Mouse (Mus musculus) forelimb bud, embryonic 11.5 days (tissue): ENCODE measurements around the gene Ugt1a7c.
"Not testable (repeated sequence)": the region's sequence is repeated elsewhere in the genome, so short reads cannot be mapped to it uniquely, and the experiment has no call there.

Experiments
- DNase-seq: peaks from one replicate; pipeline ENCODE4 v3.0.0-alpha.2; 2012; ENCODE audit warnings: low read depth, low spot score

Ugt1a7c gene

DNA sequence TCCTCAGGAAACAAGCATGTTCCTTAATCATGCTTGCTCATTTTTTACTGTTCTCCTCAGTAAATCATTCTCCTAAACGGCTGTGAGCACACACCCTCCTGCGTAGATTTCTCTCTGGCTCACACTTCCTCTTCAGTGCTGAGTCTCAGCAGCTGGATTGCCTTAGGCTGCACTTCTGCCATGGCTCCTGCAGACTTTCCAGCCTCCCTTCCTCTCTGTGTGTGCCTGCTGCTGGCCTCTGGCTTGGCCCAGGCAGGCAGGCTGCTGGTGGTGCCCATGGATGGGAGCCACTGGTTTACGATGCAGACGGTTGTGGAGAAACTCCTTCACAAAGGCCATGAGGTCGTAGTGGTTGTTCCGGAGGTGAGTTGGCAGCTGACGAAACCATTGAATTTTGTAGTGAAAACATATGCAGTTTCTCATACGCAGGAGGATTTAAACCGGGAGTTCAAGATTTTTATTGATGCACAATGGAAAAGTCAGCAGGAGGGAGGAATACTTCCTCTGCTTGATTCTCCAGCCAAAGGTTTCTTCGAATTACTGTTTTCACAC is at the start of gene Ugt1a7c:
Gene Ugt1a7c (plus strand): TSS at position 122 of the 552 bp plus-strand sequence.
- peak; percentile 25 for DNase-seq

GRCm38 (mm10) chr1:88047408-88047807 is 47.5 kb upstream of the Ugt1a7c start:
- DNase-seq: not testable (repeated sequence)

DNA sequence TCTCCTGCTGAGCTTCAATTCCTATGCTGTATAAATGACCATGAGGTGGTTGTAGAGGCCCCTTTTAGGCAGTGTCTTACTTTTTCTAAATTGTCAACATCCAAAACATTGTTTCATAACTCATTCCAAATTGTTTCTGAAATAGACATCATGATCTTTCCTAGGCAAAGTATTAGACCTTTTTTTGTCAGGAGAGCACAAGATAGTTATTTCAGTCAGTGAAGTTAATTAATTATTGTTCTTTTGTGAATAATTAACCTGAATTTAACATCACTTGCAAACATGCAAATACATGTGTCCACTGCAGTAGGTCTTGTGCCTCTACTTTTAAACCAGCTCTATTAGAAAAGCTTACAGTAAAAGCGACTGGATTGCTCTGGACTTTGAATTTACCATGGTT is 39.8 kb upstream of the Ugt1a7c start, which contains the start of gene Ugt1a10:
Gene Ugt1a10 (plus strand): TSS at position 301 of the 400 bp plus-strand sequence.
- DNase-seq: no peak

DNA sequence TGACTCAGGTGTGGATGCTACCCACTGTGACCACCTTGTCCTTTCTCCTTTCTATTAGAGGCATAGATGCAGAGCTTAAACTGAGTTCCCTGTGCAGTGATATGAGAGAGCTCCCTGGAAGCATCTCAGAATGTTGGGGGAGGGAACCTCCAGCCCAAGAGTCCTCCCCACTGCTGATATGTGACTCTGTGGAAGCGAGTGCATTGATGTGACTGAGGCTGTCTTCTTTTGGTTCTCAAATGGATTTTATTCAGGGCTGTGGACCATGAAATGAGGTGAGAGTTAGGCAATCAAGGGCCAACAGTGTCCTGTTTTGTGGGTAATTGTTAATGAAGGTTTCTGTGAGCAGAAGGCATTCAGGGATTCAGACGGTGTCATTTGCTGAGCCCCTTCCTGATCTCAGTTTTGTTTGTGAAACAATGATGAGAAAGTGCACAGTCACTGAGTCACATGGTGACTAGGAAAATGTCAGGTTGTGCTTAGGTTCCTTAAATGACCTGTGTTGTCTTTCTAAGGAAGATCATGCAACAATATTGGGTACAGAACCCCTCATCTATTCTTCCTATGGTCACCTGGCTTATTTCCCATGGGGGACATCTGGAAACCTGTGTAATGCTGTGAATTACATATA is 28.3 kb upstream of the Ugt1a7c start:
- not testable (repeated sequence) for DNase-seq

- no peak for DNase-seq
Observed at GRCm38 (mm10) chr1:88070495-88070894, 24.4 kb upstream of the Ugt1a7c start, which contains the start of gene Ugt1a9. Ugt1a9 (plus strand) TSS chr1:88070800.

DNA sequence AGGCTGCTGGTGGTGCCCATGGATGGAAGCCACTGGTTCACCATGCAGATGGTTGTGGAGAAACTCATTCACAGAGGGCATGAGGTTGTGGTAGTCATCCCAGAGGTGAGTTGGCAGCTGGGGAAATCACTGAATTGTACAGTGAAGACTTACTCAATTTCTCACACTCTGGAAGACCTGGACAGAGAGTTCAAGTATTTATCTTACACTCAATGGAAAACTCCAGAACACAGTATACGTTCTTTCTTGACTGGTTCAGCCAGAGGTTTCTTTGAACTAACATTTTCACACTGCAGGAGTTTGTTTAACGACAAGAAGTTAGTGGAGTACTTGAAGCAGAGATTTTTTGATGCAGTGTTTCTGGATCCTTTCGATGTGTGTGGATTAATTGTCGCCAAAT is 24.0 kb upstream of the Ugt1a7c start:
- no peak for DNase-seq

DNA sequence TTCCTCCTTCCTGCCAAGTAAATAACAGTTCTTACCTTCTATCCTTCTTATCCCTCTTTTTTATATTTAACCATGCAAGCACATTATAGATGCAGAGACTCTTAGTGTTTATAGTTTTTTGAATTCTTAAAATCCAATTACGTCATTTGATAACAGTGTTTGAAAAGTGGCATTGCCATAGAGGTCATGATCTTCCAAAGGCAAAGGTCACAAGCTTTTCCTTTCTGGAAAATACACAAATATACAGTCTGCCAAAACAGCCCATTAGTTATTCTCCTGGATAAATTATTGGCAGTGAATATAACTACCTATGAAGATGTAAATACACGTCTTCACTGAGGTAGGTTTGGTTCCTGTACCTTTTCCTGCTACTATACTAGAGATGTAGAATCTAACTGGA is 20.4 kb upstream of the Ugt1a7c start:
- DNase-seq: no peak

DNA sequence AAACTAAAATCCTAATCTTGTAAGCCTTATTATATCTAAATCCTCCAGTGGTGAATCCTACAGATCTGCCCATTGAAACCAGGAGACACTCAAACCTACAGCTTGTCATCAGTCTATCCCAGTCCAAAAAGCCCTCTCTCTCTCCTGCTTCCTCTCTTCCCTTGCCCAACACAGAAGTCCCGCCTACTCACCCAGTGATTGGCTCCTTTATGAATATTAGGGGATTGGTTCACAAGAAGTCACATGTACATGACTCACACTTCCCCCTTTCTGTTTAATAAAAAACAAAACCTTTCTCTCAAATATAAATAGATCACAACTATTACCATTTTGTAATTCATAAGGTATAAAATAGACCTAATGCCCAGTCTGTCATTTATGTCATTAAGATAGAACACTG is 17.7 kb upstream of the Ugt1a7c start:
- no peak for DNase-seq

- DNase-seq: no peak
Observed at GRCm38 (mm10) chr1:88081670-88082069, 13.2 kb upstream of the Ugt1a7c start.

- no peak for DNase-seq
Observed at GRCm38 (mm10) chr1:88086125-88086524, 8.7 kb upstream of the Ugt1a7c start.

GRCm38 (mm10) chr1:88087513-88087912 is 7.3 kb upstream of the Ugt1a7c start, which contains the start of gene Ugt1a8:
Ugt1a8 (plus strand) TSS chr1:88087813.
- DNase-seq: no peak

- DNase-seq: no peak
Observed at GRCm38 (mm10) chr1:88092341-88092740, 2.5 kb upstream of the Ugt1a7c start.

GRCm38 (mm10) chr1:88094270-88094676 is 589 bp upstream of the Ugt1a7c start:
- DNase-seq: not testable (repeated sequence)

GRCm38 (mm10) chr1:88098546-88098945 is 3.7 kb downstream of the Ugt1a7c start:
- not testable (repeated sequence) for DNase-seq

DNA sequence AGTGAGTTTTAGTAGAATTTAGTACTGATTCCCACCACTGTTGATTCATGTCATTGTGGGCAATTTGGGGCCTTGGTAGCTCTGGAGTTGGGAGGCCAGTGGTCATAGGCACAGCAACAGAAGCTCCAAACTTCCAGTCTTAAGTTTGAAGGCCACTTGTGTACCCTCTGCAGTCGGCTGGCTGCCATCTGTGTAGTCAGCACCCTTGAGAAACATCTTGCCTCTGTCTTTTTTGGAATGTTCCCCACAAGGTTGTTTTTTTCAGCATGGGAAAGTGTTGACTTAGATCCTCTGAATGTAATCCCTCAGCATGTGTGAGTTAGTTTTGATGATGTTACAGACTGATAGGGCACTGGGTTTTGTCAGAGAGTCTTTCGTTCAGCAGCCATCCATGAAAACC is 4.8 kb downstream of the Ugt1a7c start:
- DNase-seq: not testable (repeated sequence)

DNA sequence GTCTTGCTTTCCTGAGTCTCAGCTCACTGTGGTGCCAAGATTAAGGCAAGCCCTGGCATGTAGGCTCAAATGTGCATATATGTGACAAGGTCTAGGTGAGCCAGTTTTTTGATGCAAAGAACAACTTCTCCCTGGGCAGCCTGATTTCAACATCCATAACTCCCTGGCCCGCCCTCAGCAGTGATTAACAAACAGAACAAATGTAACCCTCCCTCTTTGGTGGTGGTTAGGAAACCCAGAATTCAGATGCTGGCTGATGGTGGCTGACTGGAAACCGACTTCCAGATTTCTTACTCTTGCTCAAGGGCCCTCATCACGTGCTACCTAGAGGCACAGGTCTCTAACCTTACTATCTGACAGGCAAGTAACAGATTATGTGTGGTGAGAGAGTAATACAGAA is 8.2 kb downstream of the Ugt1a7c start, which contains the start of gene Ugt1a6b:
Gene Ugt1a6b (plus strand): TSS at position 234 of the 400 bp plus-strand sequence.
- DNase-seq: not testable (repeated sequence)

DNA sequence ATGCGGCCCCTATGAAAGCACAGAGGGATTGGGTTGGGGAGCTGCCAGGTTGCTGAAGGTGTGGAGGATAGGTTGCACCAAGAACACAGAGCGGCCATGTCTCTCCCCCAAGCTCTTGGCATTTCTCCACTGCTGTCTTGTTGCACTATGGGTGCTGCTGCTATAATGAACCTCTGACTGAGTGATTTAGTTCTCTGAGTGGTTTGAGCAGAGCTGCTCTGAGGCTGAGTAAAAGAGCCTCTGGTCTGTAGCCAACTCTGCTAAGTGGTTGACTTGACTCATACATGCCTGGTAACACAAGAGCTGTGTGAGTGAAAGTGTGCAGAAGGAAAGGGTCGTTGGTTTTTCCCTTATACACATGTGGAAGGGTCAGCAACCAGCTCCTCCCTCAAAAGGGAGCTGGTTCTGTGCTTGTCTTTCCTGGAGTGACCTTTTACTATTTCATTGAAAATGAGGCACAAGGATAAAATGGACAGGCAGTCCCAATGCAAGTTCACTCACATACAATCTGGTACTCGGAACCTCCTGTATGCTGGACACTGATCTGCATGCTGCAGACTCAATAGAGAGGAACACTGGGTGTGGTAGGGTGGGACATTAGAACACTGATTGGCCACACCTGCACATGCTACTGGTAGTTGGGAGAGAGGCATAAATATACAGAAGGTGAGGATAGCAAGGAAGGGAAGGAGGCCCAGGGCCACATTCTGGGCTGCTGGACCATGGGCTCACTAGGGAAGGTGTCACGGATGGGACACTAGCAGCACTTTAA is 9.0 kb downstream of the Ugt1a7c start:
- not testable (repeated sequence) for DNase-seq

DNA sequence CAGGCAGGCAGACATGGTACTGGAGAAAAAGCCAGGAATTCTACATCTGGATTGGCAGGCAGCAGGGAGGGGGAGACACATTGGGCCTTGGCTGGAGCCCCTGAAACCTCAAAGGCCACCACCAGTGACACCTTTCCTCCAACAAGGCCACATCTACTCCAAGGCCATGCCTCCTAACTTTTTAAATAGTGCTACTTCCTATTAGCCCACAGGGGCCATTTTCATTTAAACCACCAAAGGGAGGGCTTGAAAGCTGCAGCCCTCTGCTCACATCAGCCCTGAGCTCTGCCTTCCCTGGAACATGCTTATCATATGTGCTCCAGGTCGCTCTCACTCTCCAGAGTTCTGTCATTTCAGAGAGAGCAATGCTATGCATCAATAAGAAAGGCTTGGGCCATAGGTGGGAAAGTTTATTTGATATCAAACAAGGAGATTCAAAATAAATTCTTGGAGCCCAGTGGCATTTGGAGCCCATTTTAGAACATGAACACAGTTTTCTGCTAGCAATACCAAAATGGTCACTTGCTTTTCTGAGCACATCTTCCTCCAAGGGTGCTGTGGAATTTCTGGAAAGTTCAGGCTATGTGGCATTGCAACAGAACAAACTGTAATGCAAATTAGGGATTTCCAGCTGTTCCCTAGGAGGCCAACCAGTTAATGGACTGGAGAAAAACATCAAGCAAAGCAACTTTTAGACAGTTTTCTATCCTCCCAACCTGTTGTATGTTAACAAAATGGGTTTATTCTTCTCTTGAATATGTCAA is 10.0 kb downstream of the Ugt1a7c start:
- no peak for DNase-seq

- DNase-seq: no peak
Observed at GRCm38 (mm10) chr1:88105656-88106055, 10.8 kb downstream of the Ugt1a7c start.

DNA sequence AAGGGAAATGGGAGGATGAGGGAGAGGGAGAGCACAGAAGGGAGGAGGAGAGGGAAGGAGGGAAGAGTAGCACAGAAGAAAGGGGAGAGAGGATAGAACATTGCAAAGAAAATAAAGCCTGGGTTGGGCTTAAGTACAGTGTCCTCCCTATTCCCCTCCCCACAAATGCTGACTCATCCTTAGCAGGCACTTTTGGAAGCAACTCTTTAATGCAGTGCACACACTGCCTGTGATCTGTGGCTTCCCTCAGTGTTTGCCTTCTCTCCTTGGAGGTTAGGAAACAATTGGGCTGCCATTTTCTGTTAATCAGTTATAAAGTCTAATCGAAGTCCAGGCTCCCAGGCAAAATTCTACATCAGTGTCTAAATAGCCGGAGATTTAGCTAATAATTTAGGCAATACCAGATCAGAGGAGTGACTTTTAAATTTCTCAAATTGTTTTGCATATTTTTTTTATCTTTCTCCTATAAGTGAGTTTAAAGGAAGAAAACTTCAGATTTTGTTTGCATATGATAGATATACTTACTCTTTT is 14.2 kb downstream of the Ugt1a7c start:
- not testable (repeated sequence) for DNase-seq

DNA sequence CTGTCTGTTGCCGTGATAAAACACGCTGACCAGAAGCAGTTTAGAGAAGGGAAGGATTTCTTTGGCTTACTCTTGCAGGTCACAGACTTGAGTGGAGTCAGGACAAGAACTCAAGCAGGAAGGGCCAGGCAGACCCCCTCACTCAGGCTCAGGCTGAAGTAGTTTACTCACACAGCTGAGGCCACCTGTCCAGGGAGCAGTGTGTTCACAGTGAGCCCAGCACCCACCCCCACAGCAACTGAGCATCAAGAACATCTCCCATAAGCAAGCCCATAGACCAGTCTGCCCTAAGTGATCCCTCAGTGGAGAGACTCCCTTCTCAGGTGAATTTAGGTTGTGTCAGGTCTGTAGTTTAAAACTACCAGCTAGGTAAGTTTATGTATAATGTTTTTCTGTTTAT is 14.7 kb downstream of the Ugt1a7c start:
- not testable (repeated sequence) for DNase-seq
